Mouse (Mus musculus) brain, adult 10 weeks (tissue): ENCODE results near the gene Gdi1. TPM values are rescaled to one million over a fixed set of nuclear protein-coding genes. Genes with fewer than 3 reads are reported as not detected.

Experiments
- polyA plus RNA-seq: library from polyadenylated mRNA; stranded (reverse); fragments of 350-450 nt; fragmentation: Illumina TruSeq; extraction: RNeasy Lipid Tissue Mini Kit (QIAGEN cat#74804); gene quantifications from one replicate; pipeline ENCODE4 v1.2.3, GENCODE M21; 2015; ENCODE audit warnings: low read depth, low replicate concordance

Gdi1 gene
- polyA plus RNA-seq, result 590 TPM

DNA sequence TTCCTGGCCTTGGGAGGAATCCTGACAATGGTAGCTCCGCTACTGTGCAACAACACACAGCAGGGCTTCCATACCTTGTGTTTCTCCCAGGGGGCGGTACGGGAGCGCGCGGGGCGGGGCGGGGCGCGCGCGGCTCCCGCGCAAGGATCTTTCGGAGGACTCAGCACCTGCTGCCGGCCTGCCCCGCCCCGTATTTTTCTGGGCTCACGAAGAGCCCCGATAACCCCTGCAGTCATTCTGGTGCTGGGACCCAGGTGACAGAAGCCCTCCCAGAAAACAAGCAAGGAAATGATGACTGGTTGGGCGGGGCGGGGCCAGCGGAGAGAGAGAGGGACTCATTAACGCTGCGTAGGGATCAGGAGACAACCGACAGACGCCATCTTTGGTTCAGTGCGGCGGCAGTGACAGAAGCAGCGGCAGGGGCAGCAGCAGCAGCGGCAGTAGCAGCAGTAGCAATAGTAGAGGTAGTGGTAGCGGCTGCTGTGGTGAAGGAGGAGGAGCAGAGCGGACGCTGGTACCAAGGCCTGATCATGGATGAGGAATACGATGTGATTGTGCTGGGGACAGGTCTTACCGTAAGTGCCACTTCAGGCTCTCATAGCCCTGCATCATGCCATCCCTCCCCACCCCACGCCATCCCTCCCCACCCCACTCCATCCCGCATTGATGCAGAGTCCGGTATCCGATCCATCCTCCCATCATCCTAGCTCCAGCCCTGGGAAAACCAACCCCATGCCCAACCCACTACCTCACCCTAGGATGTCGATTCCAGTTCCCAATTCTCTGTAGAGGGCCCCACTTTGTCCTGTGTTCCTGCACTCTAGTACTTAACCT is at the start of gene Gdi1:
Gdi1 (plus strand) TSS at position 132 of the 834 bp plus-strand sequence.

DNA sequence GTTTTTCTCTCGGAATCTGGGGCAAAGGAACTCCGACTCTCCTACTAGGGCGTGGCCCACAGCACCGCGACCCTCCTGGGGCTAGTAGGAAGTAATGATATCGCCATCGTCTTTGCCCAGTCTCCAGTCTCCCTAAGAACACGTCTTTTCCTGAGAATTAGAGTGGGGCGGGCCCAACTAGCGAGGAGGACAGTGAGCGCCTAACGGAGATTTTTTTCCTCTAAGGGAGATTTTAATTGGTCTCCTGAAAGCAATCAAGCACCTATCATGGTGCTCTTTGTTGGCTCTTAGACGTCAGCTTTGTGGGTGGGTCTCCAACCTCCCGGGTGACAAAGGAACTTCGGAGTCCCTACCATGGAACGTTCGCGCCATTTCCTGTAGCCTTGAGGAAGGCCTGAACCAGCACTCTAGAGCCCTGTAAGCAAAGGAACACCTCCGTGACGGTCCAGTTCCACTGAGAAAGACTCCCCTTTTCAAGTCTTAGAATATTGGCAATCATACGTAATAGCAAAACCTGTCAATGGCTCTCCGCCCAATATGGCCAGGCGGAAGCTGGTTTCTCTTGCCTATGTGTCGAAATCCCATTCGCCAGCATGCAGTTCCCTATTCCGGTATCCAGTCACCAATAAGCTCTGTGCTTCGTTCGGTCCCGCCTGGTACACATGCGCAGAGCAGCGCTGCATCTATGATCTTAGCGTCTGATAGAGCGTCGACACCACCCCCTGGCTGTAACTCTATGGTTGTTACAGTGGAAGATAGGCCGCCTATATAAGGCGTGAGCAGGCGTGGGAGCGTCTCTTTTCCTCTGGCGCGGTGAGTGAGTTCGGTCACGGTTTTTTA is 34.5 kb upstream of the Gdi1 start, which contains the start of gene Rpl10:
Rpl10 (plus strand) TSS at position 751 of the 840 bp plus-strand sequence.

DNA sequence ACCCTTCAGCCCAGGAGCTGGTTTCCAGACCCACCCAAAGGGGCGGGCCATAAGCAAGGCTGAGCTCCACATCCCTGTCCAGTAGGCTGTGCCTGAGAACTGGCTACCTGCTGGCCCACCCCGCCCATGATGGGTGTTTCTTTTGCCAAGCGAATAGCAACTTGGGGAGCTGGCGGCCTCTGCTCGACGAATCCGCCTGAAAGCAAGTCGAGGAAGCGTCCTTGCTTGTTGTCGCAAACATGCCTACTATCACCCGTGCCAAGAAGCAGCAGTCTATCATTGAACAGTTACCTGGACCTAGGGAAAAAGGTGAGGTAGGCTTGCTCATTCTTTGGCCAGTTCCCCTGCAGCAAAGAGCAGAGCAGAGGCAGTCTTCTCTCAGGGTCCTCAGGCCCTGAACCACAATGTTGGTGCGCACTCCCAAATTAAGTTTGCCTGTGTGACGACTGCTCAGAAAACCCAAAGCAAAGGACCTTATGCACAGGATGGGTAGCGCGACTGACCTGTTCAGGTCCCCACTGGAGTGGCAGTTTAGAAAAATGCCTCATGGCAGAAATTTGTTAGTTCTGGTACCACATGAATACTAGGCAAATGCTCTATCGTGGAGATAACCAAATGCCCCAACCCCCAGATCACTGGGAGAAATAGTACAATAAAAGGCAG is 22.9 kb upstream of the Gdi1 start, which contains the start of the genes Taz and Dnase1l1:
Taz (plus strand) TSS at position 181 of the 663 bp plus-strand sequence.
Dnase1l1 (minus strand) TSS at position 606 of the 663 bp plus-strand sequence.

DNA sequence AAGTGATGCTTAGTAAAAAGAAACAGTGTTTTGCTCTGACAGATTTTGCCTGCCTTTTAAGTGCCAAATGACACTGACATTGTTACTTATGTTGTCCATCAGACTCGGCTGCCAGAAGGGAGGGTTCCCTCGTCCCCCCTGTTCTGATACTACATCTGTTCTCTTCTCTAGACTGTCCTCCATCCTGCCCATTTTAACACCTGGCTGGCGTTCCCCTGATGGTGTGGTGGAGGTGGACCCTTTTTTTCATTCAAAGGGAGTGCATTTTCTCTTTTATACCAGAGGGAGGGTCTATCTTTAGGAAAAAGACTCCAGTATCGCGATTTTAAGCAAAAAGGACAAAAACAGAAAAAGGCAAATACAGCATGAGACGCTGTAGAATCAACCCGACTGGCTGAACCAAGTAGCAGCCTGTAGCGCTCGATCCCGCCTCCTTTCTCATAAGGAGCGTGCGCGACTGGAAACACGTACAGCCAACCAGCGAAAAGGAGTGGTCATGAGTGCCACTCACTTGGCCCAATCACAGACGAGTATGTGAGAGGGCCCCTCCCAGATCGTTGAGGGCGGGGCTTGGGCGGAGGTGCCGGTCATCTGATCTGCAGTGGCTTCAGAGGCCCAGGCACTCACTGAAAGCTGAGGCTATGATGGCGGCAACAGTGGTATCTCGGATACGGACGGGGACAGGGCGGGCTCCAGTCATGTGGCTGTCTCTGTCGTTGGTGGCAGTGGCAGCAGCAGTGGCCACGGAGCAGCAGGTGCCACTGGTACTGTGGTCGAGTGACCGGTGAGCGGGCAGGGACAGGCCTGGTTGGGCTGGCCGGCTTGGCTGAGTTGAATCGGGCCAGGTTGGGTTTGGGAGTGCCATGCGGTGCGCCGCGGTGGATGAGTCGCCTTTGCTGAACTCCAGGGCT is 8.0 kb upstream of the Gdi1 start, which contains the start of gene Atp6ap1:
Atp6ap1 (plus strand) TSS at position 560 of the 911 bp plus-strand sequence.

DNA sequence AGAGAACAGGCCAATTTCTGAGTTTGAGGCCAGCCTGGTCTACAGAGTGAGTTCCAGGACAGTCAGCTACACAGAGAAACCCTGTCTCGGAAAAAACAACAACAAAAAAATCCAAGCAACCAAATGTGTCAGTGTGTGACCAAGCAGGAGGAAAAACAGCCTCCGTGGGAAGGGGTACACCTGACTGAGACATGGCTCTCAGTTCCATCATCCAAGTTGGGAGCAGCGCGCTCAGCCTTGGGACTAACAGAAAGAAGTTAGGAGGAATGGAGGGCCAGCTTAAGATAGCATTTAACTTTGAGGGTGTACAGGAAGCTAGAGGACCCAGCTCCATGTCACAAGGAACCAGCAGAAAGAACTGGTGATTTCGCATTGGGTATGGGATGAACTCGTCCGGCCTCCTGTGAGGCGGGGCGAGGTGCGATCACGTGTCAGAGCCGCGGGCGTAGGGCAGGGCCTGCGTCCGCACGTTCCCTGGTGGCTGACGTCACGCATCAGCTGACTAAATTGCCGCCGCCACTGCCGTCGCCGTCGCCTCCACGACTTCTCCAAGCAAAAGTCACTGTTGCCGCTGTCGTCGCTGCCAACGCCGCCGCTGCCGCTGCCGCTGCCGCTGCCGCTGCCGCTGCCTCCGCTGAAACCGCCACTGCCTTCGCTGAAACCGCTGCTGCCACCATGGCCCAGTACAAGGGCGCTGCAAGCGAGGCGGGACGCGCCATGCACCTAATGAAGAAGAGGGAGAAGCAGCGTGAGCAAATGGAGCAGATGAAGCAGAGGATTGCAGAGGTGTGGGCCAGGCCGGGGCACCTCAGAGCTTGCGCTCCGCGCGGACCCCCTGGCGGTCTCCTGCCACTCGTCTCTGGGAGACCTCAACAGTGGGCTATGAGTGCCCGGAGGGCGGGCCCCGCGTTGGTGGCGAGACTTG is 8.0 kb downstream of the Gdi1 start, which contains the start of gene Fam50a:
Fam50a (plus strand) TSS at position 494 of the 925 bp plus-strand sequence.

DNA sequence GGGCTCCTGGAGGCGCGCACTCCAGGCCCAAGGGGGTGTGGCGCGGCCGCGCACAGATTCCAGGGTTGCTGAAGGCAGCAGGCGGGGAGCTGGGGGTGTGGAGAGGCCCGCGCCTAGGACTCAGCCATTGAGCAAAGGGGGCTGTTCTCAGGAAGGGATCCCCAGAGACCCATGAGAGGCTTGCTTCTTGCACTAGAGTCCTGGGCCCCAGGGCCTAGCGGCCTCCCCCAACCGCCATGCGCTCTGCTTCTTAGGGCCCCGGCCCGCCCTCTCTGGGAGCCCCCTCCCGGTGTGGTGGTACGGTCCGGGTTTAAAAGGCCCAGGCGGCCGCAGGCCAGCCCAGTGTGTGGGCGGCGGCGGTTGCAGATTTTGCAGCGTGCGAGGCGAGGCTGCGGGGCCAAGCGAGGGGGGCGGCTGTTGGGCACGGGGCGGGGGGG is 23.9 kb downstream of the Gdi1 start, which contains the start of gene Plxna3:
Plxna3 (plus strand) TSS at position 342 of the 437 bp plus-strand sequence.

DNA sequence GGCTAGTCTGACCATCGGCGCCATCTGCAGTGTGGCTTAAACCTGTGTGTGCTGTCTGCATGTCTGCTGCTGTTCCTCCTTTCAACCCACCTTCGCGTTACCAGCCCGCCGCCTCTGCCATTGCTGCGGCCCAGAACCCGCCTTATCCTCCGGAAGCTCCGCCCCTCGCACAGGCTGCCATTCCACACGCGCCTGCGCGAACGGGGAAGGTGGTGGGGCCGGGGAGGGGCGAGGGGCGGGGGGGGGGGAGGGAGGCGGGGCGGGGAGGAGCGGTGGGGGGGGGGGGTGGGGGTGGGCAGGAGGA is 48.6 kb downstream of the Gdi1 start, which contains the start of gene Lage3:
Lage3 (minus strand) TSS at position 152 of the 304 bp plus-strand sequence.

Other genes starting within 250 kb of the Gdi1 start
- gene Opn1mw, start 177.5 kb upstream of the Gdi1 start, polyA plus RNA-seq, result 1.2 TPM
- 40.9 TPM for gene Mecp2, start 169.6 kb upstream of the Gdi1 start, polyA plus RNA-seq
- gene Tex28, start 137.2 kb upstream of the Gdi1 start, polyA plus RNA-seq, result not detected
- gene Tktl1, start 127.7 kb upstream of the Gdi1 start, polyA plus RNA-seq, result 0.24 TPM
- 64.8 TPM for gene Flna, start 55.2 kb upstream of the Gdi1 start, polyA plus RNA-seq
- 53.9 TPM for gene Emd, start 50.3 kb upstream of the Gdi1 start, polyA plus RNA-seq
- 1,047 TPM for gene Rpl10, start 34.2 kb upstream of the Gdi1 start, polyA plus RNA-seq
- gene Taz, start 23.1 kb upstream of the Gdi1 start, polyA plus RNA-seq, result 66.8 TPM
- gene Dnase1l1, start 22.7 kb upstream of the Gdi1 start, polyA plus RNA-seq, result 3.4 TPM
- 458 TPM for gene Atp6ap1, start 7.9 kb upstream of the Gdi1 start, polyA plus RNA-seq
- 37.3 TPM for gene Fam50a, start 8.0 kb downstream of the Gdi1 start, polyA plus RNA-seq
- 19.6 TPM for gene Plxna3, start 24.1 kb downstream of the Gdi1 start, polyA plus RNA-seq
- 45.8 TPM for gene Lage3, start 48.6 kb downstream of the Gdi1 start, polyA plus RNA-seq
- gene Ubl4a, start 68.2 kb downstream of the Gdi1 start, polyA plus RNA-seq, result 90.0 TPM
- 3.8 TPM for gene Slc10a3, start 68.4 kb downstream of the Gdi1 start, polyA plus RNA-seq
- 23.7 TPM for gene Fam3a, start 88.3 kb downstream of the Gdi1 start, polyA plus RNA-seq
- gene Ikbkg, start 88.3 kb downstream of the Gdi1 start, polyA plus RNA-seq, result 24.7 TPM
- gene G6pdx, start 124.2 kb downstream of the Gdi1 start, polyA plus RNA-seq, result 36.5 TPM
- gene Gm6880, start 176.4 kb downstream of the Gdi1 start, polyA plus RNA-seq, result not detected